Mouse (Mus musculus) adrenal gland, adult 8-10 months (tissue): ENCODE results near the gene Tecr. TPM values are rescaled to one million over a fixed set of nuclear protein-coding genes. Genes with fewer than 3 reads are reported as not detected.

ENCODE experiments used
- DNase-seq: peaks from one replicate; pipeline ENCODE4 v3.0.0; 2022
- total RNA-seq, 4 experiments: library from RNA; stranded (reverse); gene quantifications; 2 replicates each; pipeline ENCODE4 v1.2.4; 2022

The Tecr gene
- total RNA-seq, 4 experiments from 2014 or later = 432 to 499 (median 449) TPM

DNA sequence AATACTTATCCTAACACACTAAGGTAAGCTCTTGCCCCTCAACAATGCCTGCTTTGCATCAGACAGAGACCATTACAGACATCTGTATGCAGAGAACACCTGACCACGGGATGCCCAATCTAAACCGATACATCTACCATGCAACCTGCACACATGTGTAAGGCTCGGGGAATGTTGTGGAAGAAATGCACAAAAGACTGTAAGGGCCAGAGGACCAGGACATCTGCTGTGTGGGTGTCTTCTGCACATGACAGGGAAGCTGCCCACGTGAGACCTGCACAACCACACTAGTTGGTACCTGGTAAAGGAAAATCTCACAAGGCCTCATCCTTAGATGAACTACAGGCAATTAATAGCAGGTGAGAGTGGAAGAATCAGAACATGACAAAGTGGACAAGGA lies 44.5 kb downstream of the Tecr start:
- no peak for DNase-seq

DNA sequence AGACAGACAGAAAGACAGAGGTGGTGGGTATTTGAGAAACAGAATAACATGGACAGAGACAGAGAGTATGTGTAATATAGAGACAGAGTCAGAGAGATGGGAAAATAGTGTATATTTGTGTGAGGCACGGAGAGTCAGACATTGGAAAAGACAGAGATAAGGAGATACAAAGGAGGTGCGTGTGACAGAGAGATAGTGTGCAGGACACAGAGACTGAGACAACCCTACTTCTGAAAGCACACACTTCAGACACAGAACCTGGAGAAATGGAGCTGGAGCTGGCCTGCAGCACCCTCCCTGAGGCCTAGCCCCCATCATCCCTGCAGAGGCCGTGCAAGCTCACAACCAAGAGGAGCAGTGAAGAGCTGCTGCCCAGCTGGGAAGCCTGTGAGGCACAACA lies 45.1 kb downstream of the Tecr start:
- DNase-seq = no peak

DNA sequence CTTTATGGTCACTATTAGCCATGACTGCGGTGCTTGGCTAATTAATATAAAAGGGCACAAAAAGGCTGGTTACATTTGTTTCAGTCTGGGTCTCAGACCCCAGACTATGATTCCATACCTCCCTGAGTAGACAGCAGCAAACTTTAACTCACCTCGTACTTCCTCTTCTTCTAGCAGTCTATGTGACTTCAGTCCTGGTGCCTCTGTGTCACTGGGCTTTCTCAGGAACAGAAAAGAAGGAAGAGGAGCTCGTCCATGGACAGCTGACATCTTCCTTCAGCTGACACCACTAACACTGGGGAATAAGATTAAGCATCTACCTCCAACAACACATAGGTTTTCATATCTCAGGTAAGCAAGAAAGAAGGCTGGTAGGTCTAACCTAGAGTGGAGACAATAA lies 72.0 kb downstream of the Tecr start, which contains the start of gene Olfr370:
Olfr370 (plus strand) TSS at position 45 of the 400 bp plus-strand sequence.
- no peak for DNase-seq

DNA sequence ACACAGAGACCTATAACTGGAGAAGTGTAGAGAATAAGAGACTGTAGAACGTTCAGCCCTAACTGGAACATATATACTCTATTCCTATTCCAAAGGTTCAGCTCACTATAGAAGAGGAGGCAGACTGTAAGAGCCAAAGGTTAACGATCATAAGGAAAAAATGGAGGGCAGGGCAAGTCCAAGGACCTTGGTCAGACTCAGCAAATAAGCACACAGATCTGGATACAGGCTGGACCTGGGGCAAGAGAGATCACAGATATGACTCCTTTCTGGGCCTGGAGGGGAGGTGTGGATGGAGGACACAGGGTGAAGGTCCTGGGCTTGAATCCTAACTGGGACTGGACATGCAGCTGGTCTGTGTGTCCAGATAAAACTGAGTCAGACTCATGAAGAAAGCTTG lies 73.0 kb downstream of the Tecr start:
- DNase-seq = no peak

Other genes starting within 250 kb of the Tecr start
- gene Clgn, start 218.1 kb downstream of the Tecr start, total RNA-seq = under 1 TPM in 2 of 4 experiments, not detected in 2; 0.07 to 0.24 TPM
- gene Scoc, start 149.6 kb downstream of the Tecr start, total RNA-seq = 10 to 100 TPM; 64.7 to 84.2 (median 75.1) TPM
- gene Olfr370, start 72.2 kb downstream of the Tecr start, total RNA-seq = not detected
- 100 to 1,000 TPM; 160 to 240 (median 171) TPM for gene Ndufb7, start 41.3 kb downstream of the Tecr start, total RNA-seq
- gene Dnajb1, start 222 bp upstream of the Tecr start, total RNA-seq = 10 to 100 TPM; 25.6 to 40.4 (median 25.8) TPM
- 10 to 100 TPM; 35.1 to 48.0 (median 40.1) TPM for gene Gipc1, start 44.7 kb upstream of the Tecr start, total RNA-seq
- gene Ptger1, start 58.7 kb upstream of the Tecr start, total RNA-seq = 1 to 10 TPM in 2 of 4 experiments, under 1 TPM in 2; 0.77 to 1.4 (median 1.1) TPM
- gene Pkn1, start 91.2 kb upstream of the Tecr start, total RNA-seq = 100 to 1,000 TPM; 108 to 141 (median 123) TPM
- gene Ddx39, start 107.2 kb upstream of the Tecr start, total RNA-seq = 10 to 100 TPM; 15.4 to 28.6 (median 20.7) TPM
- gene Adgre5, start 133.4 kb upstream of the Tecr start, total RNA-seq = 10 to 100 TPM; 21.8 to 45.5 (median 35.2) TPM